Mouse (Mus musculus): Measurements from ENCODE around the gene Itgb4.

DNA sequence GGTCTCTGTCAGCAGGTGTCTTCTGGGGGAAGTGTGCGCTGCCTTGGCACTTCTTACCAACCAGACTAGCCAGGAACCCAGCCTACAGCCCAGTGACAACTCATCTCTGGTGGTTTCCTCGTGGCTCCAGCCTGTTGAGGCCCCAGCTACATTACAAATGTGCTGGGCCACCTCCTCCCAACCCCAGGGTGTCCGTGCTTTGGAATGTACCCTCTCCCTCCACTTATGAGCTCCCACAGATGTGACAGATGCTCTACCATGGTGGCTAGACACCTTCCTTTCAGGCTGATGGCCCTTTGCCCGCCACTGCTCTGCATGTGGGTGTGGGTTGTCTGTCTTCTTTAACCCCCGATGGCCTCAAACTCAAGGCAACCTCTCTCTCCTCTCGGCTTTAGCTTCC is 27.2 kb downstream of the Itgb4 start:
- TF ChIP-seq CTCF (IDR thresholded peaks at IDR 0.05; ENCODE audit: borderline replicate concordance, insufficient read depth, low read depth, low read length) = no peak
- TF ChIP-seq POLR2A (IDR thresholded peaks at IDR 0.05; ENCODE audit: borderline replicate concordance, insufficient read depth, low read length) = no peak

Data from cerebellum, adult 2 months (tissue).